Mouse (Mus musculus) lung, postnatal 0 days (tissue): ENCODE results near the gene Rcan2. TPM values are rescaled to one million over a fixed set of nuclear protein-coding genes. Genes with fewer than 3 reads are reported as not detected.

Experiments
- ATAC-seq: fragments of 200-750 bp; cut with Nextera tagmentation; 2 replicates; pipeline ENCODE4 v1.8.0; 2017; ENCODE audit warnings: moderate library complexity
- DNase-seq: peaks from one replicate; pipeline ENCODE4 v3.0.0-alpha.2; 2016; ENCODE audit warnings: low spot score
- H3K27ac ChIP-seq: fragments of 300-500 bp; sonication (generic); 2 replicates; pipeline ENCODE4 v1.5.1; 2014; ENCODE audit warnings: antibody characterized with exemption, mild to moderate bottlenecking, low read length, mixed read lengths
- H3K27me3 ChIP-seq: fragments of 300-500 bp; sonication (generic); replicated peaks from 2 replicates; pipeline ENCODE4 v1.6.1; 2014; ENCODE audit warnings: low read length, mixed read lengths; ENCODE audit not compliant: insufficient read depth
- H3K36me3 ChIP-seq: fragments of 300-500 bp; sonication (generic); 2 replicates; pipeline ENCODE4 v1.6.1; 2014; ENCODE audit warnings: low read length, mixed read lengths; ENCODE audit not compliant: insufficient read depth
- H3K4me1 ChIP-seq: fragments of 300-500 bp; sonication (generic); 2 replicates; pipeline ENCODE4 v1.6.1; 2014; ENCODE audit warnings: antibody characterized with exemption, low read depth, low read length, mixed read lengths; ENCODE audit not compliant: insufficient read depth
- H3K4me2 ChIP-seq: fragments of 300-500 bp; sonication (generic); replicated peaks from 2 replicates; pipeline ENCODE4 v1.6.1; 2014; ENCODE audit warnings: low read depth, mild to moderate bottlenecking, low read length, moderate library complexity, mixed read lengths
- H3K4me3 ChIP-seq: fragments of 300-500 bp; sonication (generic); 2 replicates; pipeline ENCODE4 v1.5.1; 2014; ENCODE audit warnings: low read depth, low read length
- H3K9ac ChIP-seq: fragments of 300-500 bp; sonication (generic); replicated peaks from 2 replicates; pipeline ENCODE4 v1.6.1; 2014; ENCODE audit warnings: low read depth, mild to moderate bottlenecking
- H3K9me3 ChIP-seq: fragments of 300-500 bp; sonication (generic); 2 replicates; pipeline ENCODE4 v1.6.1; 2016; ENCODE audit warnings: low read length, mixed read lengths
- CTCF ChIP-seq: IDR thresholded peaks from 2 replicates; pipeline ENCODE4 v1.5.1; 2016; ENCODE audit warnings: antibody characterized with exemption, mild to moderate bottlenecking
- EP300 ChIP-seq: IDR thresholded peaks from 2 replicates; pipeline ENCODE4 v1.6.1; 2016; ENCODE audit warnings: antibody characterized with exemption, mild to moderate bottlenecking, control low read depth
- WGBS: fragments of 180-500 bp; shearing (Covaris S2); extraction: QIAGEN DNeasy Blood & Tissue Kit; methylation state at CpG from one replicate; pipeline ENCODE4 v1.1.7; 2014; 5-methylcytosine and 5-hydroxymethylcytosine counted together
- polyA plus RNA-seq: library from polyadenylated mRNA; unstranded; fragments of >200 nt; fragmentation: Nextera tagmentation; extraction: Ambion mirVana; gene quantifications from 2 replicates; pipeline ENCODE4 v1.2.1, GENCODE M21; 2015

Rcan2 gene
- polyA plus RNA-seq, 1 experiment from 2014 or later, result 1.3 TPM

DNA sequence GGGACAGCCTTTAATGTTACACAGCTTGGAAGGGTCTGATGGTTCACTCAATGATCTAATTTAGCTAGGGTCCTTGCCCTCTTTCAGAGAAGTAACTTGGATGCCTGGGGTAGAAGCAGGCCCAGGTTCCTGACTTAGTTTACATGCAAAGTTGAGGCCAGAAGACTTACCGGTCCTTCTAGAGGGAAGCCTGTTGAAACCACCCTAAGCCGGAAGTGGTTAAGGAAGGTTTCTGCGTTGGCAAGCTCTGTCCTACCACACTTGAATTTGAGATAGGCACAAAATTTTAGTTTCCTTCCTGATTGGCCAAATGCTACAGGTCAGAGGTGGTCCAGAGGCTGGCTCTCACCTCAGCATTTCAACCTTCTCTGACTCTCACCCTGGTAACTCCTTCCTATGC, 287.1 kb downstream of the Rcan2 start:
- H3K36me3 ChIP-seq, result no peaks in the 10 kb centered on the region
- H3K9ac ChIP-seq, result no peak overlapping the region
- no peaks in the 10 kb centered on the region for H3K4me1 ChIP-seq
- TF ChIP-seq EP300 (no peak), CTCF (no peak)
- no peaks in the 10 kb centered on the region for H3K9me3 ChIP-seq
- no peak overlapping the region for H3K27ac ChIP-seq
- ATAC-seq (no peak), DNase-seq (no peak)
- no peak overlapping the region for H3K4me2 ChIP-seq
- no peak overlapping the region for H3K4me3 ChIP-seq
- 90% methylated on average over 3 of the region's 3 CpGs for WGBS
- H3K27me3 ChIP-seq, result no peaks in the 10 kb centered on the region

Other genes with a start within 250 kb of the Rcan2 start
- 13.9 and 15.8 TPM in 2 replicates for gene Pla2g7, start 233.3 kb upstream of the Rcan2 start, polyA plus RNA-seq
- gene Tdrd6, start 171.1 kb upstream of the Rcan2 start, polyA plus RNA-seq, result 0.01 TPM in 1 of 2 replicates, not detected in the other
- 12.0 and 15.3 TPM in 2 replicates for gene Slc25a27, start 134.1 kb upstream of the Rcan2 start, polyA plus RNA-seq
- gene Cyp39a1, start 133.9 kb upstream of the Rcan2 start, polyA plus RNA-seq, result 26.1 and 31.1 TPM in 2 replicates